Mouse (Mus musculus): ENCODE data around the gene Tmem164.

GRCm38 (mm10) chrX:142681056-142681615, at the start of gene Tmem164:
- TF ChIP-seq CTCF (IDR thresholded peaks at IDR 0.05; ENCODE audit: insufficient read depth, low read length): no peak
- no peak for TF ChIP-seq POLR2A (IDR thresholded peaks at IDR 0.05; ENCODE audit: borderline replicate concordance, extremely low read depth, low read depth, low read length)
